In genomic region chr11:32383341-32384134, GRCm38 (mm10) we compare ENCODE assay signal across 9 mouse cellular contexts. TPM values are rescaled to one million over a fixed set of nuclear protein-coding genes. Genes with fewer than 3 reads are reported as not detected.
DNase-seq lines count a peak whose midpoint lies in the region; ATAC-seq lines count a peak whose summit lies in the region.
"Had no signal": no experiment of that assay in that cellular context is flagged by ENCODE, and none has a peak within 500 bp of the region (broad histone marks: within the 10 kb centered on the region; RNA-seq: fewer than 3 reads in every experiment).

No protein-coding gene starts in this region.

- H3K27me3 ChIP-seq in heart, embryonic 16.5 days (ENCODE audit: control insufficient read depth, insufficient read depth, low read length): no peaks in the 10 kb centered on the region
- no peaks in the 10 kb centered on the region for H3K27me3 ChIP-seq in midbrain, embryonic 10.5 days (ENCODE audit: low read depth, poor library complexity, severe bottlenecking)

- peaks cover 9% of the 10 kb centered on the region for H3K36me3 ChIP-seq in heart, embryonic 16.5 days (ENCODE audit: control insufficient read depth, insufficient read depth)
- peaks cover 81% of the 10 kb centered on the region for H3K36me3 ChIP-seq in midbrain, embryonic 10.5 days

- 38% methylated on average over 10 of the region's 10 CpGs for WGBS in heart, embryonic 16.5 days
- 6% methylated on average over 10 of the region's 10 CpGs for WGBS in midbrain, embryonic 10.5 days

- H3K4me3 ChIP-seq in heart, embryonic 16.5 days (ENCODE audit: low read length): no peak overlapping the region
- peak overlapping the region; percentile 18; the same call in 1 of the 2 replicates for H3K4me3 ChIP-seq in midbrain, embryonic 10.5 days

- no peaks in the 10 kb centered on the region for H3K9me3 ChIP-seq in heart, embryonic 16.5 days (replicated peaks; ENCODE audit: control insufficient read depth, low read length)
- H3K9me3 ChIP-seq in midbrain, embryonic 10.5 days (replicated peaks): no peaks in the 10 kb centered on the region

- no peak overlapping the region for H3K9ac ChIP-seq in heart, embryonic 16.5 days (ENCODE audit: low read length)

- peaks cover 11% of the 10 kb centered on the region; the same call in 1 of the 2 replicates for H3K4me1 ChIP-seq in heart, embryonic 16.5 days (ENCODE audit: control insufficient read depth, insufficient read depth, low read length)
- peaks cover 46% of the 10 kb centered on the region for H3K4me1 ChIP-seq in midbrain, embryonic 10.5 days

- H3K4me2 ChIP-seq in heart, embryonic 16.5 days (ENCODE audit: low read depth, low read length): no peak overlapping the region

- DNase-seq in right cerebral cortex, postnatal 10 days (ENCODE audit: low spot score in 2 of 2): peak; percentile 71 to 81
- DNase-seq in right cerebral cortex, postnatal 36 days (ENCODE audit: low spot score in 2 of 2): no peak
- DNase-seq in fibroblast of lung, adult 2 months (ENCODE audit: low read depth): peak; percentile 92
- DNase-seq in kidney, postnatal 14 days: peak; percentile 80
- DNase-seq in midbrain, embryonic 10.5 days (ENCODE audit: low spot score): peak; percentile 83
- DNase-seq in testis, postnatal 14 days (ENCODE audit: low spot score): peak; percentile 78
- no peak for DNase-seq in thymus, postnatal 25 days

- peak overlapping the region; percentile 90 for H3K27ac ChIP-seq in heart, embryonic 16.5 days (ENCODE audit: low read length)
- H3K27ac ChIP-seq in midbrain, embryonic 10.5 days (replicated peaks): peak overlapping the region; percentile 91
- H3K27ac ChIP-seq: macrophage had no signal

- ATAC-seq in heart, embryonic 16.5 days (replicated peaks; ENCODE audit: extremely low read depth, insufficient read depth, low FRiP score): peak; percentile 93

RNA-seq across cellular contexts. Expression of gene Sh3pxd2b, which starts 35.9 kb away (rescaled TPM):
- polyA plus RNA-seq in heart, embryonic 16.5 days (2015; fragmentation: Nextera tagmentation; extraction: Ambion mirVana): 10.0 and 10.9 TPM in 2 replicates
- polyA plus RNA-seq in midbrain, embryonic 10.5 days (2016; fragmentation: Nextera tagmentation; extraction: Ambion mirVana): 25.7 and 32.7 TPM in 2 replicates

Comparison
In these comparisons a context has a peak if more than half of its experiments do, and no peak if none do; other contexts are left out.
1. DNase-seq: peak in right cerebral cortex, postnatal 10 days (2 of 2), fibroblast of lung, adult 2 months (single experiment), kidney, postnatal 14 days (single experiment), midbrain, embryonic 10.5 days (single experiment) and testis, postnatal 14 days (single experiment); none in right cerebral cortex, postnatal 36 days (0 of 2) and thymus, postnatal 25 days (single experiment).